Mouse (Mus musculus): ENCODE data around the gene 1700017N19Rik. TPM values are rescaled to one million over a fixed set of nuclear protein-coding genes. Genes with fewer than 3 reads are reported as not detected.
"Not testable (repeated sequence)": the region's sequence is repeated elsewhere in the genome, so short reads cannot be mapped to it uniquely, and the experiment has no call there.

The 1700017N19Rik gene
- polyA plus RNA-seq (2014; fragmentation: Nextera tagmentation; extraction: Ambion mirVana) = 0.51 TPM in 1 of 2 replicates, not detected in the other

- Histone ChIP-seq H3K36me3 (replicated peaks; ENCODE audit: control insufficient read depth, insufficient read depth) (no peaks in the 10 kb centered on the region; the same call in 1 of the 2 replicates), H3K27ac (no peak within 1 kb of the TSS), H3K9ac (0 out of 2 replicates have a peak within 1 kb of the TSS, but pooled peaks have one; percentile 20), H3K4me1 (replicated peaks; ENCODE audit: control insufficient read depth, insufficient read depth, low read length) (no peaks in the 10 kb centered on the region; the same call in 1 of the 2 replicates), H3K4me3 (replicated peaks; ENCODE audit: low read length) (peak within 1 kb of the TSS; percentile 72), H3K27me3 (ENCODE audit: control insufficient read depth, insufficient read depth, low read length) (no peaks in the 10 kb centered on the region), H3K9me3 (ENCODE audit: control insufficient read depth, low read length) (no peaks in the 10 kb centered on the region), H3K4me2 (replicated peaks) (peak within 1 kb of the TSS; percentile 69)
- 86% methylated on average over 1 of the region's 1 CpGs for WGBS
- no peak for DNase-seq (ENCODE audit: low spot score)
- ATAC-seq (ENCODE audit: low FRiP score) = no peak
Measured at GRCm38 (mm10) chr10:100590323-100590722, at the start of gene 1700017N19Rik, which contains the start of gene 4930430F08Rik. Gene 1700017N19Rik, plus strand, starts transcription at chr10:100590484. Gene 4930430F08Rik, minus strand, starts transcription at chr10:100590423.

- H3K27ac ChIP-seq = no peak overlapping the region
- H3K27me3 ChIP-seq (ENCODE audit: control insufficient read depth, insufficient read depth, low read length) = no peaks in the 10 kb centered on the region
- no peak overlapping the region for H3K9ac ChIP-seq
- no peak for DNase-seq (ENCODE audit: low spot score)
- no peak overlapping the region for H3K4me2 ChIP-seq (replicated peaks)
- H3K9me3 ChIP-seq (ENCODE audit: control insufficient read depth, low read length) = no peaks in the 10 kb centered on the region
- 76% methylated on average over 3 of the region's 3 CpGs for WGBS
- H3K4me3 ChIP-seq (replicated peaks; ENCODE audit: low read length) = no peak overlapping the region
- H3K4me1 ChIP-seq (replicated peaks; ENCODE audit: control insufficient read depth, insufficient read depth, low read length) = no peaks in the 10 kb centered on the region
- peaks cover 17% of the 10 kb centered on the region for H3K36me3 ChIP-seq (replicated peaks; ENCODE audit: control insufficient read depth, insufficient read depth)
- ATAC-seq (ENCODE audit: low FRiP score) = no peak
Measured at GRCm38 (mm10) chr10:100556566-100557175, 33.6 kb upstream of the 1700017N19Rik start.

- 96% methylated on average over 3 of the region's 3 CpGs for WGBS
Measured at GRCm38 (mm10) chr10:100560194-100560883, 29.9 kb upstream of the 1700017N19Rik start.

GRCm38 (mm10) chr10:100564112-100564511, 26.2 kb upstream of the 1700017N19Rik start:
- H3K4me1 ChIP-seq (replicated peaks; ENCODE audit: control insufficient read depth, insufficient read depth, low read length) = no peaks in the 10 kb centered on the region
- no peak overlapping the region for H3K27ac ChIP-seq
- WGBS = 93% methylated on average over 3 of the region's 3 CpGs
- peaks cover 43% of the 10 kb centered on the region for H3K36me3 ChIP-seq (replicated peaks; ENCODE audit: control insufficient read depth, insufficient read depth)
- ATAC-seq (ENCODE audit: low FRiP score) (no peak), DNase-seq (ENCODE audit: low spot score) (no peak)
- no peak overlapping the region for H3K9ac ChIP-seq
- no peaks in the 10 kb centered on the region for H3K9me3 ChIP-seq (ENCODE audit: control insufficient read depth, low read length)
- H3K4me3 ChIP-seq (replicated peaks; ENCODE audit: low read length) = no peak overlapping the region
- H3K4me2 ChIP-seq (replicated peaks) = no peak overlapping the region
- no peaks in the 10 kb centered on the region for H3K27me3 ChIP-seq (ENCODE audit: control insufficient read depth, insufficient read depth, low read length)

More at GRCm38 (mm10) chr10:100560194-100560883, 29.9 kb upstream of the 1700017N19Rik start:
- not testable (repeated sequence) for H3K27me3 ChIP-seq (ENCODE audit: control insufficient read depth, insufficient read depth, low read length); H3K27ac ChIP-seq; H3K9me3 ChIP-seq (ENCODE audit: control insufficient read depth, low read length); ATAC-seq (ENCODE audit: low FRiP score); H3K4me3 ChIP-seq (replicated peaks; ENCODE audit: low read length); DNase-seq (ENCODE audit: low spot score); H3K4me1 ChIP-seq (replicated peaks; ENCODE audit: control insufficient read depth, insufficient read depth, low read length); H3K9ac ChIP-seq; H3K4me2 ChIP-seq (replicated peaks)
- H3K36me3 ChIP-seq (replicated peaks; ENCODE audit: control insufficient read depth, insufficient read depth) = peaks cover 34% of the 10 kb centered on the region

GRCm38 (mm10) chr10:100571707-100572106, 18.6 kb upstream of the 1700017N19Rik start:
- Histone ChIP-seq H3K4me1 (replicated peaks; ENCODE audit: control insufficient read depth, insufficient read depth, low read length) (no peaks in the 10 kb centered on the region), H3K27me3 (ENCODE audit: control insufficient read depth, insufficient read depth, low read length) (no peaks in the 10 kb centered on the region), H3K9ac (no peak overlapping the region), H3K9me3 (ENCODE audit: control insufficient read depth, low read length) (no peaks in the 10 kb centered on the region), H3K36me3 (replicated peaks; ENCODE audit: control insufficient read depth, insufficient read depth) (peaks cover 61% of the 10 kb centered on the region), H3K4me3 (replicated peaks; ENCODE audit: low read length) (no peak overlapping the region), H3K27ac (no peak overlapping the region), H3K4me2 (replicated peaks) (no peak overlapping the region)
- no peak for DNase-seq (ENCODE audit: low spot score)
- 96% methylated on average over 3 of the region's 3 CpGs for WGBS
- ATAC-seq (ENCODE audit: low FRiP score) = no peak

- 91% methylated on average over 7 of the region's 7 CpGs for WGBS
- DNase-seq (ENCODE audit: low spot score) = no peak
Measured at GRCm38 (mm10) chr10:100574505-100575149, 15.7 kb upstream of the 1700017N19Rik start.

GRCm38 (mm10) chr10:100575294-100575693, 15.0 kb upstream of the 1700017N19Rik start:
- Histone ChIP-seq H3K9ac (no peak overlapping the region), H3K9me3 (ENCODE audit: control insufficient read depth, low read length) (no peaks in the 10 kb centered on the region), H3K36me3 (replicated peaks; ENCODE audit: control insufficient read depth, insufficient read depth) (peaks cover 57% of the 10 kb centered on the region), H3K4me3 (replicated peaks; ENCODE audit: low read length) (no peak overlapping the region), H3K27me3 (ENCODE audit: control insufficient read depth, insufficient read depth, low read length) (no peaks in the 10 kb centered on the region), H3K4me2 (replicated peaks) (no peak overlapping the region), H3K4me1 (replicated peaks; ENCODE audit: control insufficient read depth, insufficient read depth, low read length) (no peaks in the 10 kb centered on the region), H3K27ac (no peak overlapping the region)
- WGBS = 95% methylated on average over 7 of the region's 7 CpGs
- no peak for DNase-seq (ENCODE audit: low spot score)
- no peak for ATAC-seq (ENCODE audit: low FRiP score)

More at GRCm38 (mm10) chr10:100574505-100575149, 15.7 kb upstream of the 1700017N19Rik start:
- H3K4me3 ChIP-seq (replicated peaks; ENCODE audit: low read length) = no peak overlapping the region
- ATAC-seq (ENCODE audit: low FRiP score) = no peak
- H3K4me1 ChIP-seq (replicated peaks; ENCODE audit: control insufficient read depth, insufficient read depth, low read length) = no peaks in the 10 kb centered on the region
- no peak overlapping the region for H3K27ac ChIP-seq
- no peaks in the 10 kb centered on the region for H3K9me3 ChIP-seq (ENCODE audit: control insufficient read depth, low read length)
- no peaks in the 10 kb centered on the region for H3K27me3 ChIP-seq (ENCODE audit: control insufficient read depth, insufficient read depth, low read length)
- no peak overlapping the region for H3K9ac ChIP-seq
- peaks cover 58% of the 10 kb centered on the region for H3K36me3 ChIP-seq (replicated peaks; ENCODE audit: control insufficient read depth, insufficient read depth)
- no peak overlapping the region for H3K4me2 ChIP-seq (replicated peaks)

GRCm38 (mm10) chr10:100584178-100584577, 6.1 kb upstream of the 1700017N19Rik start:
- Histone ChIP-seq H3K27ac (no peak overlapping the region), H3K4me3 (replicated peaks; ENCODE audit: low read length) (no peak overlapping the region), H3K27me3 (ENCODE audit: control insufficient read depth, insufficient read depth, low read length) (no peaks in the 10 kb centered on the region), H3K4me1 (replicated peaks; ENCODE audit: control insufficient read depth, insufficient read depth, low read length) (no peaks in the 10 kb centered on the region; the same call in 1 of the 2 replicates), H3K9me3 (ENCODE audit: control insufficient read depth, low read length) (no peaks in the 10 kb centered on the region), H3K9ac (no peak overlapping the region), H3K36me3 (replicated peaks; ENCODE audit: control insufficient read depth, insufficient read depth) (no peaks in the 10 kb centered on the region; the same call in 1 of the 2 replicates), H3K4me2 (replicated peaks) (no peak overlapping the region)
- WGBS = 90% methylated on average over 3 of the region's 3 CpGs
- DNase-seq (ENCODE audit: low spot score) = no peak
- ATAC-seq (ENCODE audit: low FRiP score) = no peak

- Histone ChIP-seq H3K9ac (peak overlapping the region; percentile 85), H3K4me3 (replicated peaks; ENCODE audit: low read length) (peak overlapping the region; percentile 72), H3K36me3 (replicated peaks; ENCODE audit: control insufficient read depth, insufficient read depth) (no peaks in the 10 kb centered on the region; the same call in 1 of the 2 replicates), H3K4me1 (replicated peaks; ENCODE audit: control insufficient read depth, insufficient read depth, low read length) (no peaks in the 10 kb centered on the region; the same call in 1 of the 2 replicates), H3K27ac (peak overlapping the region; percentile 85), H3K9me3 (ENCODE audit: control insufficient read depth, low read length) (no peaks in the 10 kb centered on the region), H3K4me2 (replicated peaks) (peak overlapping the region; percentile 69), H3K27me3 (ENCODE audit: control insufficient read depth, insufficient read depth, low read length) (no peaks in the 10 kb centered on the region)
- ATAC-seq (ENCODE audit: low FRiP score) (no peak; the same call in 1 of the 2 replicates), DNase-seq (ENCODE audit: low spot score) (no peak)
- WGBS = 42% methylated on average over 7 of the region's 7 CpGs
Measured at GRCm38 (mm10) chr10:100588524-100588923, 1.8 kb upstream of the 1700017N19Rik start.

Data from hindbrain, embryonic 14.5 days (tissue).